8 mouse cellular contexts compared by ENCODE assay signal in the genomic region with DNA sequence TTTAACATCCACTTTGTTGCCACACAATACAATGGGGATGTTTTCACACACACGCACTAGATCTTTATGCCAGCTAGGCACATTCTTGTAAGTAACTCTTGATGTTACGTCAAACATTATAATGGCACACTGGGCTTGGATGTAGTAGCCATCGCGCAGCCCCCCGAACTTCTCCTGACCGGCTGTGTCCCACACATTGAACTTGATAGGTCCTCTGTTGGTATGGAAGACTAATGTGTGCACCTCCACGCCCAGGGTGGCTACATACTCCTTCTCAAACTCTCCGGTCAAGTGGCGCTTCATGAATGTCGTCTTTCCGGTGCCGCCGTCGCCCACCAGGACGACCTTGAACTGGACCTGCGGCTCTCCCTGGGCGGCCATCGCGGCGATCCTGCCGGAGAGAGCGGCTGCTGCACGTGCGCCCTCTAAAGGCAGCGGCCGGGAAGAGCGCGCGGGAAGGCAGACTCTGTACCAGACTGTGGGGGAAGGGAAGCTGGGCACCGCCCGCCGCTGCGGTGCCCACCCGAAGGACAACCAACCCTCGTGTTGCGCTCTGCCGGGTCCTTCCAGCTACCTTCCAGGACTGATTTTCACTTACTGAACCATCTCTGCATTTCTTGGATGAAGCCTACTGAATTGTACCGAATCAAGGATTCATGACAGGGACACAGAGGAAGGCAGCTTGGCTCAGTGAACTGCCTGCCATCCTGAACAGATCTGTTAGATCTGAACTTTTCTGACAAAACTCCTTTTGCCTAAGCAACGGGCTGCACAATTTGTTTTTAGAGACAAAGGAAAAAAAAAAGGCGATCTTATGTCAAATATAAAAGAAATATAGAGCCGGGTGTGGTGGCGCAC. TPM values are rescaled to one million over a fixed set of nuclear protein-coding genes. Genes with fewer than 3 reads are reported as not detected.
DNase-seq lines count a peak whose midpoint lies in the region; ATAC-seq lines count a peak whose summit lies in the region.

A gene (minus strand): TSS at position 402 of the 858 bp plus-strand sequence.

- ATAC-seq in hindbrain, embryonic 14.5 days (ENCODE audit: low FRiP score) = peak; percentile 87

- no peaks in the 10 kb centered on the region for H3K27me3 ChIP-seq in hindbrain, embryonic 14.5 days (ENCODE audit: control insufficient read depth, insufficient read depth, low read length)

- 20% methylated on average over 42 of the region's 42 CpGs for WGBS in hindbrain, embryonic 14.5 days

- DNase-seq in T-cell, adult 2 months (ENCODE audit: low spot score) = peak; percentile 28
- peak; percentile 70 to 77 for DNase-seq in cerebellum, postnatal 36 days
- peak; percentile 75 to 83 for DNase-seq in frontal cortex, postnatal 36 days (ENCODE audit: low spot score in 2 of 2)
- DNase-seq in hindbrain, embryonic 14.5 days (ENCODE audit: low spot score) = peak; percentile 76
- peak; percentile 75 to 80 for DNase-seq in layer of hippocampus, postnatal 36 days
- peak; percentile 77 for DNase-seq in lung, postnatal 14 days
- DNase-seq in ovary, postnatal 36 days (ENCODE audit: low spot score) = peak; percentile 81
- peak; percentile 70 for DNase-seq in thymus, postnatal 14 days

- H3K36me3 ChIP-seq in hindbrain, embryonic 14.5 days (replicated peaks; ENCODE audit: control insufficient read depth, insufficient read depth) = no peaks in the 10 kb centered on the region

- H3K4me2 ChIP-seq in hindbrain, embryonic 14.5 days (replicated peaks) = peak within 1 kb of the TSS; percentile 49

- H3K4me3 ChIP-seq in hindbrain, embryonic 14.5 days (replicated peaks; ENCODE audit: low read length) = peak within 1 kb of the TSS; percentile 32

- peak within 1 kb of the TSS; percentile 42 for H3K9ac ChIP-seq in hindbrain, embryonic 14.5 days

- no peaks in the 10 kb centered on the region for H3K4me1 ChIP-seq in hindbrain, embryonic 14.5 days (replicated peaks; ENCODE audit: control insufficient read depth, insufficient read depth, low read length)

- no peaks in the 10 kb centered on the region for H3K9me3 ChIP-seq in hindbrain, embryonic 14.5 days (ENCODE audit: control insufficient read depth, low read length)

- no peak within 1 kb of the TSS for H3K27ac ChIP-seq in hindbrain, embryonic 14.5 days

RNA-seq across cellular contexts. Expression of the gene that starts here (rescaled TPM):
- 0.63 and 0.64 TPM in 2 replicates for polyA plus RNA-seq in hindbrain, embryonic 14.5 days (2014; fragmentation: Nextera tagmentation; extraction: Ambion mirVana)
- not detected for total RNA-seq in layer of hippocampus, postnatal 36 days (2021)

Comparison
In these comparisons a context has a peak if more than half of its experiments do, and no peak if none do; other contexts are left out.
1. Peak in DNase-seq, ATAC-seq, H3K4me3 ChIP-seq, H3K9ac ChIP-seq and H3K4me2 ChIP-seq in hindbrain, embryonic 14.5 days; RNA of the gene not detected or under 1 TPM.
2. Peak in DNase-seq in layer of hippocampus, postnatal 36 days; RNA of the gene not detected or under 1 TPM.
3. DNase-seq: peak in every context shown above with its lines; median percentile 81 in ovary, postnatal 36 days; 79 in frontal cortex, postnatal 36 days; 78 in layer of hippocampus, postnatal 36 days; 77 in lung, postnatal 14 days; 76 in hindbrain, embryonic 14.5 days; 74 in cerebellum, postnatal 36 days; 70 in thymus, postnatal 14 days; 28 in T-cell, adult 2 months.